Mouse (Mus musculus): Measurements from ENCODE around the gene Gm4846. TPM values are rescaled to one million over a fixed set of nuclear protein-coding genes. Genes with fewer than 3 reads are reported as not detected.
"Not testable (repeated sequence)": the region's sequence is repeated elsewhere in the genome, so short reads cannot be mapped to it uniquely, and the experiment has no call there.

The Gm4846 gene
- not detected in 2 replicates for polyA plus RNA-seq (2014; fragmentation: Nextera tagmentation; extraction: Ambion mirVana)

GRCm38 (mm10) chr1:166497488-166497887, at the start of gene Gm4846:
TSS of gene Gm4846 (minus strand) at chr1:166497588.
- H3K27ac ChIP-seq (ENCODE audit: low read depth, low read length); H3K27me3 ChIP-seq (ENCODE audit: control insufficient read depth, insufficient read depth, low read length); H3K4me2 ChIP-seq (ENCODE audit: low read depth, low read length); H3K4me3 ChIP-seq (ENCODE audit: low read depth, low read length); H3K9me3 ChIP-seq (ENCODE audit: control insufficient read depth, low read length); ATAC-seq (ENCODE audit: low read depth); H3K9ac ChIP-seq (replicated peaks; ENCODE audit: low read depth, low read length); H3K36me3 ChIP-seq (ENCODE audit: control insufficient read depth, insufficient read depth, low read length); H3K4me1 ChIP-seq (ENCODE audit: control insufficient read depth, insufficient read depth, low read length): not testable (repeated sequence)
- WGBS: 58% methylated on average over 1 of the region's 1 CpGs

GRCm38 (mm10) chr1:166531521-166531920, 34.1 kb upstream of the Gm4846 start:
- H3K27me3 ChIP-seq (ENCODE audit: control insufficient read depth, insufficient read depth, low read length); H3K27ac ChIP-seq (ENCODE audit: low read depth, low read length); H3K4me1 ChIP-seq (ENCODE audit: control insufficient read depth, insufficient read depth, low read length); H3K9ac ChIP-seq (replicated peaks; ENCODE audit: low read depth, low read length); H3K4me2 ChIP-seq (ENCODE audit: low read depth, low read length); ATAC-seq (ENCODE audit: low read depth); H3K9me3 ChIP-seq (ENCODE audit: control insufficient read depth, low read length); H3K4me3 ChIP-seq (ENCODE audit: low read depth, low read length); H3K36me3 ChIP-seq (ENCODE audit: control insufficient read depth, insufficient read depth, low read length): not testable (repeated sequence)
- WGBS: 90% methylated on average over 2 of the region's 2 CpGs

GRCm38 (mm10) chr1:166524709-166525108, 27.3 kb upstream of the Gm4846 start:
- not testable (repeated sequence) for H3K9me3 ChIP-seq (ENCODE audit: control insufficient read depth, low read length); H3K4me1 ChIP-seq (ENCODE audit: control insufficient read depth, insufficient read depth, low read length); H3K9ac ChIP-seq (replicated peaks; ENCODE audit: low read depth, low read length); ATAC-seq (ENCODE audit: low read depth); H3K36me3 ChIP-seq (ENCODE audit: control insufficient read depth, insufficient read depth, low read length); H3K4me2 ChIP-seq (ENCODE audit: low read depth, low read length); H3K27ac ChIP-seq (ENCODE audit: low read depth, low read length); H3K27me3 ChIP-seq (ENCODE audit: control insufficient read depth, insufficient read depth, low read length); H3K4me3 ChIP-seq (ENCODE audit: low read depth, low read length)
- WGBS: 86% methylated on average over 2 of the region's 2 CpGs

DNA sequence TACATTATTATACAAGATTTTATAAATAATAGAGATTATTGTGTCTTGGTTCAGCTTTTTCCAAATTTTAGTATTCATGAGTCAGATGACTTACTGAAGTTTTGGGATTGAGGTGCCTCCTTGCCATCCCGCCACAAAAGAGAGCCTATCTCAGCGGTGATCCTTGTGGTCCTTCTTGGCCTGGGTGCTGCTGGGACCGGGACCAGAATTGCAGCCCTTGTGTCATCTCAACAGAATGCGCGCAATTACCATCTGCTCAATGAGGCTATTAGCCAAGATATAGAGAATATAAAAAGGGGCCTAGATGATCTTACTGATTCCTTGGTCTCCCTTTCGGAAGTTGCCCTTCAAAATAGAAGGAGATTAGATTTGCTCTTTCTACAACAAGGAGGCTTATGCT, 22.2 kb upstream of the Gm4846 start:
- H3K4me1 ChIP-seq (ENCODE audit: control insufficient read depth, insufficient read depth, low read length); H3K9me3 ChIP-seq (ENCODE audit: control insufficient read depth, low read length); H3K36me3 ChIP-seq (ENCODE audit: control insufficient read depth, insufficient read depth, low read length); H3K4me2 ChIP-seq (ENCODE audit: low read depth, low read length); H3K27me3 ChIP-seq (ENCODE audit: control insufficient read depth, insufficient read depth, low read length); ATAC-seq (ENCODE audit: low read depth); H3K4me3 ChIP-seq (ENCODE audit: low read depth, low read length); H3K9ac ChIP-seq (replicated peaks; ENCODE audit: low read depth, low read length); H3K27ac ChIP-seq (ENCODE audit: low read depth, low read length): not testable (repeated sequence)
- WGBS: 92% methylated on average over 6 of the region's 6 CpGs

DNA sequence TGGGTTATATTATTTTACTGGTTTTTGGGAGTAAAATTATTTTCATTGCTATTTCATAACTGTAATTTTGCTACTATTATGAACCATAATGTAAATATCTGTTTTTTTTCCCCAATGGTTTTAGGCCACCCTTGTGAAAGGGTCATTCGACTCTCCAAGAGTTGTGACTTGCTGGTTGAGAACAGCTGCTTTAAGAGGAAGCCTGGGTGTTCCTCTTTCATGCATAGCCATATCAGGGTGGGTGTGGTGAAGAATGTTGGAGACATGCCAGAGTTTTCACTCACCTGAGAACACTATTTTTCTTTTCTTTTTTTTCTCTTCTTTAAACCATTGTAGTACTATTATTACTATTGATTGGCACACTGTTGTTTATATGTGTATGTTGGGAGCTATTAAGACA, 19.2 kb upstream of the Gm4846 start:
- no peaks in the 10 kb centered on the region for H3K27me3 ChIP-seq (ENCODE audit: control insufficient read depth, insufficient read depth, low read length)
- H3K4me2 ChIP-seq (ENCODE audit: low read depth, low read length): no peak overlapping the region
- H3K4me3 ChIP-seq (ENCODE audit: low read depth, low read length): no peak overlapping the region
- no peak for ATAC-seq (ENCODE audit: low read depth)
- H3K4me1 ChIP-seq (ENCODE audit: control insufficient read depth, insufficient read depth, low read length): no peaks in the 10 kb centered on the region
- H3K36me3 ChIP-seq (ENCODE audit: control insufficient read depth, insufficient read depth, low read length): no peaks in the 10 kb centered on the region
- no peaks in the 10 kb centered on the region for H3K9me3 ChIP-seq (ENCODE audit: control insufficient read depth, low read length)
- 97% methylated on average over 1 of the region's 1 CpGs for WGBS
- H3K9ac ChIP-seq (replicated peaks; ENCODE audit: low read depth, low read length): no peak overlapping the region
- no peak overlapping the region for H3K27ac ChIP-seq (ENCODE audit: low read depth, low read length)

DNA sequence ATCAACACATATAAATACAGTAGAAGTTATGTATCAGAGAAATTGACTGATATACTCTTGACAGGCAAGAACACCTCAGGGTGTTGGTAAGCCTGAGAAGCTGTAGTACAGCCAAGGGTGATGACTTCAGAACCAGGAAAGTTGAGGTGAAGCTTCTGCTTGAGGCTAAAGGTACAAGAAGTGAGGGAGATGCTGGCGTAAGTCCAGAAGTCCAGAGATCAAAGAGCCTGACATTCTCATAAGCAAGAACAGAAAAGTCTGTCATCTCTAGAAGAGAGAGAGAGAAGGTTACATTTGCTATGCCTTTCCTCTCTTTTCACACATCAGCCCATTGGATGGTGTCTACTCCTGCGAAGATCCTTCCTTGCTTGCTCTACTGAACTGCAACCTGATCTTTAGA, 6.8 kb upstream of the Gm4846 start:
- 92% methylated on average over 2 of the region's 2 CpGs for WGBS
- H3K4me2 ChIP-seq (ENCODE audit: low read depth, low read length); ATAC-seq (ENCODE audit: low read depth); H3K9ac ChIP-seq (replicated peaks; ENCODE audit: low read depth, low read length); H3K27me3 ChIP-seq (ENCODE audit: control insufficient read depth, insufficient read depth, low read length); H3K9me3 ChIP-seq (ENCODE audit: control insufficient read depth, low read length); H3K36me3 ChIP-seq (ENCODE audit: control insufficient read depth, insufficient read depth, low read length); H3K4me1 ChIP-seq (ENCODE audit: control insufficient read depth, insufficient read depth, low read length); H3K27ac ChIP-seq (ENCODE audit: low read depth, low read length); H3K4me3 ChIP-seq (ENCODE audit: low read depth, low read length): not testable (repeated sequence)

DNA sequence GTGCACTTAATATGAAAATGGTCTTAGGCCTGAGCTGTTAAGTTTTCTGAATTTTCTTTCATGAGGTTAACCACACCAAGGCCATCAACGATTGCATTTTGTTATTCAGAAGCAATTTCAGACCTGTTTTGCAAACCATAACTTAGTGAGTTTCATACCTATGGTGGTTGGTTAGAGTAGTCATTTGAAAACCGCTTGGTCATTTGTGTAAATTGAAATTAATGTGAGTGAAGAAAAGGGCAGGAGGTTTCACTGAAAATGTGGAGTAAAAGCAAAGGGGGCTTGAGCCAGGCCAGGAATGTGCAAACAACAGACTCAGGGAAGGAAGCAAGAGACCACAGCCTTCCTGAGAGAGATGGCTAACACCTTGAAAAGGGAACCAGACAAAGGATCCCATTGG, 17.9 kb downstream of the Gm4846 start:
- Histone ChIP-seq H3K4me1 (ENCODE audit: control insufficient read depth, insufficient read depth, low read length) (no peaks in the 10 kb centered on the region), H3K27me3 (ENCODE audit: control insufficient read depth, insufficient read depth, low read length) (no peaks in the 10 kb centered on the region), H3K27ac (ENCODE audit: low read depth, low read length) (no peak overlapping the region), H3K36me3 (ENCODE audit: control insufficient read depth, insufficient read depth, low read length) (no peaks in the 10 kb centered on the region), H3K4me3 (ENCODE audit: low read depth, low read length) (no peak overlapping the region), H3K9me3 (ENCODE audit: control insufficient read depth, low read length) (no peaks in the 10 kb centered on the region), H3K9ac (replicated peaks; ENCODE audit: low read depth, low read length) (no peak overlapping the region), H3K4me2 (ENCODE audit: low read depth, low read length) (no peak overlapping the region)
- WGBS: 91% methylated on average over 2 of the region's 2 CpGs
- ATAC-seq (ENCODE audit: low read depth): no peak

DNA sequence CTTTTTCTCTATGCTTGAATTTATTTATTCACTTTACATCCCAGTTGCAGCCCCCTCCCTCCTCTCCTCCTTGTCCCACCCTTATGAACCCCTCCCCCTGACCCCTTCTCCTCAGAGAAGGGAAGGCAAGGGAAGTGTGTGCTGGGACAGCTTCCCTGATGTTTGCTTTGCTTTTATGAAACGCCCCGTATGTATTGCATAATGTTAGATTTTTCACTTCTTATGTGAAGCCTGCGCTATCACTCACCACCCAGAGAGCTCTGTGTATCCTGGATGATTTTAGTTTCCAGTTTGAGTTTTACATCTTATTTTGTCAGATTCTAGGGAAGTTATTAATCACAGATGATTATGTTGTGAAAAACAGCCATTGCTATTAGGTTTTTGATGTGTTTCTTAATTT, 30.2 kb downstream of the Gm4846 start:
- WGBS: 96% methylated on average over 3 of the region's 3 CpGs
- Histone ChIP-seq H3K36me3 (ENCODE audit: control insufficient read depth, insufficient read depth, low read length) (no peaks in the 10 kb centered on the region), H3K9ac (replicated peaks; ENCODE audit: low read depth, low read length) (no peak overlapping the region), H3K27ac (ENCODE audit: low read depth, low read length) (no peak overlapping the region), H3K27me3 (ENCODE audit: control insufficient read depth, insufficient read depth, low read length) (no peaks in the 10 kb centered on the region), H3K4me3 (ENCODE audit: low read depth, low read length) (no peak overlapping the region), H3K4me2 (ENCODE audit: low read depth, low read length) (no peak overlapping the region), H3K9me3 (ENCODE audit: control insufficient read depth, low read length) (no peaks in the 10 kb centered on the region), H3K4me1 (ENCODE audit: control insufficient read depth, insufficient read depth, low read length) (no peaks in the 10 kb centered on the region)
- ATAC-seq (ENCODE audit: low read depth): no peak

- 92% methylated on average over 4 of the region's 4 CpGs for WGBS
- Histone ChIP-seq H3K4me3 (ENCODE audit: low read depth, low read length) (no peak overlapping the region), H3K36me3 (ENCODE audit: control insufficient read depth, insufficient read depth, low read length) (no peaks in the 10 kb centered on the region), H3K27me3 (ENCODE audit: control insufficient read depth, insufficient read depth, low read length) (no peaks in the 10 kb centered on the region), H3K27ac (ENCODE audit: low read depth, low read length) (no peak overlapping the region), H3K9me3 (ENCODE audit: control insufficient read depth, low read length) (no peaks in the 10 kb centered on the region), H3K9ac (replicated peaks; ENCODE audit: low read depth, low read length) (no peak overlapping the region), H3K4me1 (ENCODE audit: control insufficient read depth, insufficient read depth, low read length) (no peaks in the 10 kb centered on the region), H3K4me2 (ENCODE audit: low read depth, low read length) (no peak overlapping the region)
- no peak for ATAC-seq (ENCODE audit: low read depth)
Observed at GRCm38 (mm10) chr1:166462544-166462943, 34.8 kb downstream of the Gm4846 start.

DNA sequence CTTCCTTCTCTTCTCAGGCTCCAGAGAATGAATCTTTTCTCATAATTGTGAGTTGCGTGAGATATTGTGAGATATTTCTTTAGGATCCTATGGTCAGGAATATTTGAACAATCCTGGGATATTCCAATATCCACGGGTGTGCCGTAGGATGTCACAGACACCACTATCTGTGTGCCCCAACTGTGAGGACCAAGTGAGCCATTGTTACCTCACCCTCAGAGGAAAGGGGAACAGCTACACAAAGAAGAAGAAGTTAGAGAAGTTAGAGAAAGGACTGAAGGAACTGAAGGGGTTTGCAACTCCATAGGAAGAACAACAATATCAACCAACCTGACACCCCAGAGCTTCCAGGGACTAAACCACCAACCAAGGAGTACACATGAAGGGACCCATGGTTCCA, 55.4 kb downstream of the Gm4846 start:
- Histone ChIP-seq H3K9me3 (ENCODE audit: control insufficient read depth, low read length) (no peaks in the 10 kb centered on the region), H3K4me1 (ENCODE audit: control insufficient read depth, insufficient read depth, low read length) (no peaks in the 10 kb centered on the region), H3K27ac (ENCODE audit: low read depth, low read length) (no peak overlapping the region), H3K4me2 (ENCODE audit: low read depth, low read length) (no peak overlapping the region), H3K9ac (replicated peaks; ENCODE audit: low read depth, low read length) (no peak overlapping the region), H3K4me3 (ENCODE audit: low read depth, low read length) (no peak overlapping the region), H3K36me3 (ENCODE audit: control insufficient read depth, insufficient read depth, low read length) (no peaks in the 10 kb centered on the region), H3K27me3 (ENCODE audit: control insufficient read depth, insufficient read depth, low read length) (no peaks in the 10 kb centered on the region)
- 91% methylated on average over 3 of the region's 3 CpGs for WGBS
- no peak for ATAC-seq (ENCODE audit: low read depth)
